Mouse (Mus musculus) neural tube, embryonic 13.5 days (tissue): ENCODE measurements at regions not wholly inside any gene's neighbourhood (a gene's known extent, or its start where the extent isn't known, plus 50 kb on each side); places are given as distances from the start of the nearest gene placed in this dataset.
A peak's percentile ranks its signal among the peaks of the same experiment; 100 is the strongest.

Source experiments
- ATAC-seq: fragments of 200-750 bp; cut with Nextera tagmentation; 2 replicates; pipeline ENCODE4 v1.8.0; 2017; ENCODE audit warnings: low read depth, mild to moderate bottlenecking, moderate TSS enrichment, moderate library complexity
- H3K27ac ChIP-seq: fragments of 300-500 bp; sonication (generic); replicated peaks from 2 replicates; pipeline ENCODE4 v1.5.1; 2015; ENCODE audit warnings: moderate library complexity, mild to moderate bottlenecking, inconsistent platforms
- H3K27me3 ChIP-seq: fragments of 300-500 bp; sonication (generic); 2 replicates; pipeline ENCODE4 v1.6.1; 2015; ENCODE audit warnings: mild to moderate bottlenecking, inconsistent platforms
- H3K36me3 ChIP-seq: fragments of 300-500 bp; sonication (generic); 2 replicates; pipeline ENCODE4 v1.6.1; 2015; ENCODE audit warnings: mild to moderate bottlenecking, inconsistent platforms
- H3K4me1 ChIP-seq: fragments of 300-500 bp; sonication (generic); replicated peaks from 2 replicates; pipeline ENCODE4 v1.6.1; 2015; ENCODE audit warnings: inconsistent platforms
- H3K4me2 ChIP-seq: fragments of 300-500 bp; sonication (generic); 2 replicates; pipeline ENCODE4 v1.6.1; 2015; ENCODE audit warnings: inconsistent platforms, mild to moderate bottlenecking, moderate library complexity
- H3K4me3 ChIP-seq: fragments of 300-500 bp; sonication (generic); 2 replicates; pipeline ENCODE4 v1.5.1; 2015; ENCODE audit warnings: mild to moderate bottlenecking, inconsistent platforms
- H3K9ac ChIP-seq: fragments of 300-500 bp; sonication (generic); 2 replicates; pipeline ENCODE4 v1.6.1; 2015; ENCODE audit warnings: moderate library complexity, mild to moderate bottlenecking, inconsistent platforms
- H3K9me3 ChIP-seq: fragments of 300-500 bp; sonication (generic); 2 replicates; pipeline ENCODE4 v1.6.1; 2016; ENCODE audit warnings: inconsistent platforms
- WGBS: fragments of 180-500 bp; shearing (Covaris S2); methylation state at CpG from one replicate; pipeline ENCODE4 v1.1.7; 2015; 5-methylcytosine and 5-hydroxymethylcytosine counted together

DNA sequence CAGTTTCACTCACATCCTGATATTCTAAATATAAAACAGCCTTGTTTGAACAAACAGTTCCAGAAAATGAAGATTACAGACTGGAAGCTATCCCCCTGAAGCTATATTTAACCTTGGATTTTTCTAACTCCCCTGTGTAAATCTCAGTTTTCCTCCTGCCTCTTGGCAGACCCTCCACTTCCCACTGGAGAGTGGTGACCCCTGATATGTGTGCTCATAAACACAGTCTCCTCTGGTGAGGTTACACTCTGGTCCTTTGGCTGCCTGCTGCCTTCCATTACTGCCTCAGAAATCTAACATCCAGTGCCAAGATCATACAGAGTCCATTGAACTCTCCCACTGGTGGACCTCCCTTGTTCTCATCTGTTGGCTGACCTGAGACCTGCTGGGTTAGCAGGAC is 610.8 kb downstream of the Hs3st4 start:
- H3K4me3 ChIP-seq = no peak overlapping the region
- no peaks in the 10 kb centered on the region for H3K9me3 ChIP-seq
- H3K36me3 ChIP-seq = no peaks in the 10 kb centered on the region
- ATAC-seq = no peak
- no peaks in the 10 kb centered on the region for H3K4me1 ChIP-seq
- no peak overlapping the region for H3K4me2 ChIP-seq
- H3K27me3 ChIP-seq = peaks cover 12% of the 10 kb centered on the region
- no peak overlapping the region for H3K27ac ChIP-seq
- H3K9ac ChIP-seq = no peak overlapping the region

DNA sequence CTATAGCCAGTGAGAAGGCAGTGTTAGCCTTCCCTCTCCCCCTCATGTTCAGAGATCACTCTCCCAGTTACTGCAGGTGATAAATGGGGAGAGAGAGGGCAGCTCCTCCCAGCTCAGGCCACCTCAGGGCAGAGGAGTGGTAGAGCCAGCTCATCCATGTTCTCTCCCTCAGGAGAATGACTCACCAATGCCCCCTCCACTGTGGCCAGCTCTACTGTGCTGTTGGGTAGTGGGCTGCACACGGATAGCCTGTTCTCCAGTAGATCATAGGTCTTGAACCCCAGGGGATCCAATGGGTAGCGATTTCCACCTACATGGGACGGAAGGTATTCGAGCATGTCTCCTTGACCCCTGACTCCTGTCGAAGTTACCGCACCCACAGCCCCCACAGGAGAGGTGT is 618.1 kb downstream of the Hs3st4 start:
- no peak overlapping the region for H3K4me3 ChIP-seq
- H3K4me2 ChIP-seq = no peak overlapping the region
- no peaks in the 10 kb centered on the region for H3K27me3 ChIP-seq
- no peaks in the 10 kb centered on the region for H3K36me3 ChIP-seq
- H3K4me1 ChIP-seq = no peaks in the 10 kb centered on the region
- WGBS = 93% methylated on average over 6 of the region's 6 CpGs
- no peaks in the 10 kb centered on the region for H3K9me3 ChIP-seq
- no peak overlapping the region for H3K27ac ChIP-seq
- ATAC-seq = no peak
- H3K9ac ChIP-seq = no peak overlapping the region

DNA sequence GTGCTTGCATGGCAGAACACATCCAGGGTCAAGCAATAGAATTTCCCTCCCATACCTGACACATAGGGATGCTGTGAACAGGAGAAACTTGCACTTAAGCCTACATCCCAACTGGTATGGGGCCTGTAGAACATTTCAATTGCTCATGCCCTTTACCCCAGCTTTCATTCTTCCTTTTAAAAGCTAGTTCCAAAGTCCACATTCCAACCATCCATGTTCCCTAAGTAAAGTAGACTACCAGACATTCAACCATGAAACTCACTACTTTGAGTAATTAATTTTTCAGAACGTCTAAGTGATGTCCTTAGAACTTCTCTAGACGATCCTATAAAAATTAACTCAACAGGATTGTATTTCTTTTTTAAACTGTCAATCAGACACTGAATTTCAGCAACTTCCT is 621.9 kb downstream of the Hs3st4 start:
- Histone ChIP-seq H3K4me1 (no peaks in the 10 kb centered on the region), H3K9me3 (no peaks in the 10 kb centered on the region), H3K27ac (no peak overlapping the region), H3K36me3 (no peaks in the 10 kb centered on the region), H3K4me3 (no peak overlapping the region), H3K27me3 (no peaks in the 10 kb centered on the region), H3K9ac (no peak overlapping the region), H3K4me2 (no peak overlapping the region)
- 79% methylated on average over 2 of the region's 2 CpGs for WGBS
- ATAC-seq = no peak

DNA sequence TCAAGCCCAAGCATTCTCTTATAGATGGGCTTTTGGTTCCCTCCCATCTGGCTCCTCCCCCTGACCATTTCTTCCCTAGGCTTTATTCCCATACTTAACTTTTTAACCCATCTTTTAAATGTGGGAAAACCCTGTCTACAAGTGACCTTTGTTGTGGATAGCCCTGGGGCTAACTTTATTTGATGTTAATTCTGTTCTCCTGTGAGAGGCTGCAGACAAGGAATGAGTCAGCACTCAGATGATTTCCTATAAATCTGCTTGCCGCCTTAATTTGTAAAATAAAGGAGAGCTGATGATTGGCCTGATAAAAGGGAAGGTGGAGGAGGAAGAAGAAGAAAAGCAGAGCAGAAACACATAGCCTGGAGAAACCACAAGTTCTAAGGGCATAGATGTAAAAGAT is 623.3 kb downstream of the Hs3st4 start:
- ATAC-seq = no peak
- no peak overlapping the region for H3K4me2 ChIP-seq
- no peak overlapping the region for H3K9ac ChIP-seq
- H3K36me3 ChIP-seq = no peaks in the 10 kb centered on the region
- H3K27me3 ChIP-seq = no peaks in the 10 kb centered on the region
- H3K4me3 ChIP-seq = no peak overlapping the region
- no peaks in the 10 kb centered on the region for H3K4me1 ChIP-seq
- no peaks in the 10 kb centered on the region for H3K9me3 ChIP-seq
- 63% methylated on average over 1 of the region's 1 CpGs for WGBS
- no peak overlapping the region for H3K27ac ChIP-seq

DNA sequence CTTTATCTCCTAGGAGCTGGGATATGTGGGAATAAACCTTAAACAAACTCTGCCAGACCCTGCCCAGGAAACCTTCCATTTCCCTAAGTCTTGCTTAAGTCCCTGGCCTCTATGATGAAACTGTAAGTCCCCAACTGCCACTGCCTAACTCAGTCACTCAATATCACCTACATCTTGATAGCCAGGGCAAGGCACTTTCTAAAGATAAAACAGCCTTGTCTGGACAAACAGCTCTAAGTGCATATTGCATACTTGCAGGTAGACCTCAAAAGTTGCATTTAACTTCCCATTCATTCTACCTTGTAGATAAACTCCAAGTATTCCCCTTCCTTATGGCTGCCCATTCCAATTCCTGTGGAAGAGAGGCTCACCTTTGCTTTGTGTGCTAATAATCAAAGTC is 624.4 kb downstream of the Hs3st4 start:
- H3K27me3 ChIP-seq = no peaks in the 10 kb centered on the region
- no peaks in the 10 kb centered on the region for H3K36me3 ChIP-seq
- H3K9ac ChIP-seq = no peak overlapping the region
- H3K27ac ChIP-seq = no peak overlapping the region
- ATAC-seq = no peak
- H3K9me3 ChIP-seq = no peaks in the 10 kb centered on the region
- no peak overlapping the region for H3K4me2 ChIP-seq
- no peaks in the 10 kb centered on the region for H3K4me1 ChIP-seq
- no peak overlapping the region for H3K4me3 ChIP-seq

DNA sequence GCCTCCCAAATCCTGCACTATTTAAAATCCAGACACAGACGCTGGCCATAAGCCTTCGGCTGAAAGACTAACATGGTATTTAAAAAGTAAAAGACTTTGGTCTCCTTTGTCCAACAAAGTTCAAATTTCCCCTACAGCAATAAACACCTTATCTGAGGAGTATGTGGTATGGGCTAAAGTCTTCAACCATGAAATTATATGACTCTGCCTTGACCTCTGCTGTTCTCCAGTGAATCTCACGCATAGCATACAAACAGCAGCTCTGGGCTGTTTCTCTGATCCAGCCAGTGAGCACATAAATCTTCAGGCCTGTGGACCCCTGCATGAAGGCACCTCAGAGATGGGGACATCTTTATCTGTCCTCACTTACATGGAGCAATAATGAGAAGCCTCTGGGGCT is 627.8 kb downstream of the Hs3st4 start:
- Histone ChIP-seq H3K36me3 (no peaks in the 10 kb centered on the region), H3K27me3 (no peaks in the 10 kb centered on the region), H3K4me1 (no peaks in the 10 kb centered on the region), H3K9me3 (no peaks in the 10 kb centered on the region), H3K9ac (no peak overlapping the region), H3K4me2 (no peak overlapping the region), H3K27ac (no peak overlapping the region), H3K4me3 (no peak overlapping the region)
- no peak for ATAC-seq
- 86% methylated on average over 3 of the region's 3 CpGs for WGBS

DNA sequence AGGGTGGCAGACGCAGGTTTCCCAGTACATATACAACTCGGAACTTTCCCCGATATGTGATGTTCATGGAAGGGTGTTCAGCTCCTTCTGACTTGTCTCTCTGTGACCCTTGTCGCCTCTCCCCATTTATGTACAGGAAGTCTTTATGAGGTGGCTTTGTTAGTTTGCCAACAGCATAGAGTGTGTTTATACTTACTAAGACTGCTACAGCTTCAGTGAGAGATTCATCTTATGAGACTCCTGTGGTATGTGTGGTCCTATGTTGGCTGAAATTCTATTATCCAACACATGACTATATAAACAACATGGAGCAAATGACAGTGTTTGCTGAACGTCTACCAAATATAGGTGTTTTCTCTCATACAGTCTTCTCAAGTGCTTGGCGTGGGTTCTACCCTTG is 664.5 kb downstream of the Hs3st4 start:
- no peak overlapping the region for H3K9ac ChIP-seq
- no peak overlapping the region for H3K27ac ChIP-seq
- H3K36me3 ChIP-seq = no peaks in the 10 kb centered on the region
- H3K4me2 ChIP-seq = no peak overlapping the region
- ATAC-seq = no peak
- WGBS = 88% methylated on average over 6 of the region's 6 CpGs
- no peaks in the 10 kb centered on the region for H3K9me3 ChIP-seq
- H3K4me3 ChIP-seq = no peak overlapping the region
- no peaks in the 10 kb centered on the region for H3K27me3 ChIP-seq
- peaks cover 6% of the 10 kb centered on the region; the same call in 1 of the 2 replicates for H3K4me1 ChIP-seq

DNA sequence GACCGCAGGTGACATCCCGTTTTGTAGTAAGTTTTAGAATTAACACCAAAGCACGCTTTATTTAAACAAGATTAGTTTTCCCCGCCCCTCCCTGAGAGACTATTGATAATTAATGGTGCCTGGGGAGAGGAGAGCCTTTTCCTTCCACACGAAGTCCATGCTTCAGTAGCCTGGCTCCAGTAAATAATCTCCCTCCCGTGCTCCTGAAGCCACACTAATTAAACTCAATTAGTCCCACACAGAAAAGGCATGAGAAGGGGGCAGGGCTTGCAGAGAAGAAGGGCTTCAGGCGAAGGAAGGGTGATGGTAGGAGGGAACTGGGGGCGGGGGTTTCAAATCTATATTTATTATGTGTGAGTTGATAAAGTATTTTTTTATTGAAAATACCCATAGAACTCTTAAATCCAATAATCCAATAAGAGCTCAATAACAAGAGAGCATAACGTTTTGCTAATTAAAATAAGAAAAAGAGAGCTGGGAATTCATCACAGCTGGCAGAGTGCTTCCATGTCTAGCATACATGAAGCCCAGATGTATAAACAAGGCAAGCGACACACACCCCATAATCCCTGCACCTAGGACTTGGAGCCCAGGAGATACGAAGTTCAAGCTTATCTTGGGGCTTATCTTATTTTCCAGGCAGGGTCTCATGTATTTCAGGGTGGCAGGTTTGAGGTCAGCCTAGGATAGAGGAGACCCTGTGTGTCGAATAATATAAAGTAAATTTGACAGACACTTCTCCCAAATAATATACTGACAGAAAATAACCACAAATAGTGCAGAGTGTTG is 684.7 kb downstream of the Hs3st4 start:
- Histone ChIP-seq H3K9me3 (no peaks in the 10 kb centered on the region), H3K4me2 (no peak overlapping the region), H3K9ac (no peak overlapping the region), H3K4me1 (peaks cover 18% of the 10 kb centered on the region), H3K27ac (no peak overlapping the region), H3K36me3 (no peaks in the 10 kb centered on the region), H3K4me3 (no peak overlapping the region), H3K27me3 (no peaks in the 10 kb centered on the region)
- 33% methylated on average over 12 of the region's 12 CpGs for WGBS
- peak; percentile 61 for ATAC-seq

DNA sequence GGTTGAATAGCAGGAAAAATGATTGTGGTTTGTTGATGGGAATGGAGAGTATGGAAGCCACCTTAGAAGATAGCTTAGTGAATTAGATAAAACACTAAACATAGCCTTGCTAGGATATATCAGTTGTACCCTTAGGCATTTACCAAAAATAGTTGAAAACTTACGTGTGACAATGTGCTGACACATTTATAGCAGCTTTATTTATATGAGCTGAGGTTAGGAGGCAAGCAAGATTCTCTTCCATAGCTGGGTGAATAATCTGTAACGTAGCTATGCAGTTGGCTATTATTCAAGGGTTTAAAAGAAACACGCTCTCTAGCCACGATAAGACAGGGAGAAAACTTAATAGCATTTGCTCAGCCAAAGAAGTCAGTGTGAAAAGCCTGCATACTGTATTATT is 685.4 kb downstream of the Hs3st4 start:
- 29% methylated on average over 4 of the region's 4 CpGs for WGBS
- peaks cover 18% of the 10 kb centered on the region for H3K4me1 ChIP-seq
- ATAC-seq = no peak

DNA sequence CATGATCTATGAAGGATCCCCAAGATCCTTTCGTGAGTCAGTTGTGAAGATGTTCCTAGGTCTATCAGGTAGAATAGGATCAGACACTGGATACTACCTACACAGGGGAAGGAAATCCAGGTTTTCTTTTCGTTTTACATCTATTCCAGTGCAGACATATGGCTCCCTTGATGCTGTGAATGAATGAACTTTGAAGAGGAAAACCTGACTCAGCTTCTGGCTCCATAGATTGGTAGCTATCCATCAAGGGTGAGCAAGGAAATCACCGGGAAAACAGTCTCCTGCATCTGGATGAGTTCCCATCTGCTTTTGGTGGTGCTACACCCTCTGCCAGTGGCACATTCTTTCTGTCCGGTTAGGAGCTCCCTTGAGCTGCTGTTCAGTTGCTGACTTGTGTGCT is 687.8 kb downstream of the Hs3st4 start:
- H3K4me3 ChIP-seq = no peak overlapping the region
- H3K4me2 ChIP-seq = no peak overlapping the region
- no peak for ATAC-seq
- H3K4me1 ChIP-seq = peaks cover 18% of the 10 kb centered on the region
- no peaks in the 10 kb centered on the region for H3K27me3 ChIP-seq
- H3K9ac ChIP-seq = no peak overlapping the region
- 74% methylated on average over 4 of the region's 4 CpGs for WGBS
- no peaks in the 10 kb centered on the region for H3K36me3 ChIP-seq
- no peak overlapping the region for H3K27ac ChIP-seq
- H3K9me3 ChIP-seq = no peaks in the 10 kb centered on the region

More for the DNA sequence above, 685.4 kb downstream of the Hs3st4 start:
- Histone ChIP-seq H3K27ac (no peak overlapping the region), H3K4me3 (no peak overlapping the region), H3K9me3 (no peaks in the 10 kb centered on the region), H3K27me3 (no peaks in the 10 kb centered on the region), H3K36me3 (no peaks in the 10 kb centered on the region), H3K4me2 (no peak overlapping the region), H3K9ac (no peak overlapping the region)

DNA sequence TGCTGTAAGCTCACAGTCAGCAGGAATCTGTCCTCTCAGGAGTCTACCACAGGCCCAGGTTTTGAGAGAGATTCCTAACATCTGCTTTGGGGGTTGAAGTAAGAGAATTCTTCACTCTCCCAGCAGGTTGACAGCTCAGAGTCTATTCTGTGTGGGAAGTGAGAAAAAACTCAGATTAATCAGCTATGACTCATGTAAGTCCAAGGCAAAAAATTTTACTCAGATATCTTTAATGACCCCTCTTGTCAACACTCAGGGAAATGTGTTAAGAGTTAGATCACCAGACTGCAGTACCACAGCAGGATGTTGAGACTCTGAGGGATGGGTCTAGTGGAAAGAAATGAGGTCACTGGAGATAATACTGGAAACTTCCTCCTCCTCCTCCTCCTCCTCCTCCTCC is 688.4 kb downstream of the Hs3st4 start:
- ATAC-seq = no peak
- Histone ChIP-seq H3K9ac (no peak overlapping the region), H3K27ac (no peak overlapping the region), H3K4me3 (no peak overlapping the region), H3K27me3 (no peaks in the 10 kb centered on the region), H3K4me2 (no peak overlapping the region), H3K4me1 (peaks cover 18% of the 10 kb centered on the region), H3K36me3 (no peaks in the 10 kb centered on the region), H3K9me3 (no peaks in the 10 kb centered on the region)

DNA sequence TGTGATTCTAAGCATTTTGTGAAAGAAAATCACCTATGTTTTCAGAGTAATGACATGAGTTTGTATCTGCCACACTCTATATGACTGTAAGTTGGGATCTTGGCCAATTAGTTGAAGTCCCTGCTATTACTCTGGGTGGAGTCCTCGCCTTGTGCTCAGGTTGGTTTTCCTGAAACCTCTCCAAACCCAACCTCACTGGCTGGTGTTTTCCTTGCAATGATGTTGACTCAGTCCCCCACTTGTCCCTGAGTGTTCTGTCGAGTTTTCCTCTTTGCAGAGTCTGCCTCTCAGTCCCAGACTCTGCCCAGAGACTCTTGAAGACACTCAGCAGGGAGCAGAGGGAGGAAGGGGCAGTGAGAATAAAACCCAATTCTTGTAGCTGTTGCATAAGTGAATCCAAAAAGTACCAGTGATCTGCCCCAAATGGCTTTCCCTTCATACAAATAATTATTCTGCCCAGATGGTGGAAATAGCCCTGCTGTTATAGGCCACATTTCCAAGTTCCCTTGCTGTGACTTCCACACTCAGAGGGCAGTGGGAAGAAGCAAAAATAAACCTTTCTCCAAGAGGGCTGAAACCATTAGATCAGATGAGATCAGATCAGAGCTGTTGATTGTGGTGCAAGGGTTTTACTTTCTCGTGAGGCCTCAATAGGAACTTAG is 694.3 kb downstream of the Hs3st4 start:
- Histone ChIP-seq H3K9me3 (no peaks in the 10 kb centered on the region), H3K27me3 (no peaks in the 10 kb centered on the region), H3K4me3 (no peak overlapping the region), H3K4me2 (no peak overlapping the region), H3K27ac (no peak overlapping the region), H3K9ac (no peak overlapping the region), H3K36me3 (no peaks in the 10 kb centered on the region), H3K4me1 (peaks cover 9% of the 10 kb centered on the region)
- 62% methylated on average over 3 of the region's 3 CpGs for WGBS
- ATAC-seq = no peak

DNA sequence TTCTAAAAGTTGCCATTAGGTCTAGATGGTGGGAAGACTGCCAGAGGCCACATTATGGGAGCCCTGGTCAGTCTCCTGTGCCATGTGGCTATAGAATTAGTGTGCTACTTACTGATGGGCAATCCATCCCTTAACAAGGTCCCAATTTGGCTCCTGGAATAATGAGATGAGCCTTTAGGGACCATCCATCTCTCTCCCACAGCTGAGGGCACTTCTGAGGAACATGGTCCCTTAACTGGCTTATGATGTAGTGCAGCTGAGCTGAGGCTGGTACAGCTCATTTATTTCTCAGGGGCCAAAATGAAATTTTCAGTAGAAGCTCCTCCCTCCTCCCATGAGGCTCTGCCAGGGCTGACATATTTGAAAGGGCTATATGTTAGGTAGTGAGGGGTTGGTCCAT is 697.9 kb downstream of the Hs3st4 start:
- Histone ChIP-seq H3K36me3 (no peaks in the 10 kb centered on the region), H3K27ac (no peak overlapping the region), H3K27me3 (no peaks in the 10 kb centered on the region), H3K4me1 (peaks cover 9% of the 10 kb centered on the region), H3K9me3 (no peaks in the 10 kb centered on the region), H3K4me3 (no peak overlapping the region), H3K9ac (no peak overlapping the region), H3K4me2 (no peak overlapping the region)
- ATAC-seq = peak; percentile 65; the same call in 1 of the 2 replicates
